ENCODE assay signal across 14 mouse cellular contexts in genomic region chr5:115062566-115062965, GRCm38 (mm10). TPM values are rescaled to one million over a fixed set of nuclear protein-coding genes. Genes with fewer than 3 reads are reported as not detected.
"Had no signal": no experiment of that assay in that cellular context is flagged by ENCODE, and none has a peak within 500 bp of the region (broad histone marks: within the 10 kb centered on the region; RNA-seq: fewer than 3 reads in every experiment).

No protein-coding gene starts in this region.

- ATAC-seq: midbrain, embryonic 16.5 days had no signal

- H3K4me3 ChIP-seq: limb, embryonic 15.5 days; midbrain, embryonic 12.5 days; neural tube, embryonic 13.5 days had no signal

- DNase-seq: kidney, adult 9 months; kidney, postnatal 36 days; lung, adult 18-20 months; retina, postnatal 1 day; right cerebral cortex, postnatal 4 days; thymus, postnatal 36 days had no signal

- H3K27me3 ChIP-seq: limb, embryonic 15.5 days; midbrain, embryonic 12.5 days; neural tube, embryonic 13.5 days had no signal

RNA-seq across cellular contexts. Expression of gene Gm10401, which starts 35.5 kb away (rescaled TPM):
- total RNA-seq: layer of hippocampus, adult 18-20 months; layer of hippocampus, postnatal 25 days; left cerebral cortex, adult 8-10 months; left cerebral cortex, postnatal 25 days had no signal
